Mouse (Mus musculus) v-Abl transformed pro-B cells (cell line): ENCODE data around the gene Dop1a.

Experiments
- in situ Hi-C, 2 experiments: fragments of 400-800 bp; cut with MboI; formaldehyde crosslinking; loops; one replicate each; pipeline ENCODE4 v1.15.1; 2025; ENCODE audit not compliant: unreplicated experiment in 2 of 2

Gene Dop1a

DNA sequence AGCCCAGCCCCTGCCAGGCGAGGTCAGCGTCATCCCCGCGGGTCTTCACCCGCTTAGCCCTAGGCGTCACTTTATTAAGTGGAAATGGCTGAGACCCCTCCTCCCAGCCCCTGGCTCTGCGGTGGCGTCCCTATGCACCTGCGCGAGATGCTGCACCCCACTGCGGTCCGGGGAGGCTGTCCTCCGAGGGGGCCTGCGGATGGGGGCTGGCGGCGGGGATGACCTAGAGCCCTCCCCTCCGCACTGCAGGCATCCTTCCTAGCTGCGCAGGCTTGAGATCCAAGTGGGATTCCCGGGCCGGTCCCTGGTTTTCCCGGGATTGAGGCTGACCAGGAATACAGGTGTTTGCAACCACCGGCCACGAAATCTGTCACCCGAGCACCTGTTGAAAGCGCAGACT is 105.2 kb downstream of the Dop1a start:
- in situ Hi-C loops: loop anchor here (5.0 kb wide), 2 partner anchors 105 to 795 kb away; partner anchors contain the start of gene Dop1a (in 2 of the 2)

DNA sequence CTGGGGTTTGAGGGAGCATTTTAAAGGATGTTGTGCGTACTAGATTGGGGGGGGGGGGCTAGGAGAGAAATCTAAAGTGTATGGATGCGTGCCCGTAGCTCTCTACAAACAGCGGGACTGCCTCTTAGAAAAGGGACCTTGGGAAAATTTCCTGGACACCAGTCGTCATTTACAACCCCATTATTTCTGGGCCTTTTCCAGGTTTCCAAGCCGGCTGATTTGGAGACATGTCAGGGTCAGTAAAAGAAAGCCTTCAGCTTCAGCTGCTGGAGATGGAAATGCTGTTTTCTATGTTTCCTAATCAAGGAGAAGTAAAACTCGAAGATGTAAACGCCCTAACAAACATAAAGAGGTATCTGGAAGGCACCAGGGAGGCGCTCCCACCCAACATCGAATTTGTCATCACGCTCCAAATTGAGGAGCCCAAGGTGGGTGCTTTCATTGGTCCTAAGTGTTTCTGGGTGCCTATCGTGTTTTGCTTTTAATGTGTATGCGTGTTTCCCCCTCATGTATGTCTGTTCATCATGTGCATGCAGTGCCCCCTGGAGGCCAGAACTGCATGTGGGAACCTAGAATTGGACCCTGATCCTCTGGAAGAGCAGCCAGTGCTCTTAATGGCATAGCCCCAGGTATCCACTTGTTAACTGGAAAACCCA is 105.8 kb downstream of the Dop1a start:
- in situ Hi-C loops: loop anchor here (5.0 kb wide), 2 partner anchors 105 to 795 kb away; partner anchors contain the start of gene Dop1a (in 2 of the 2)

- in situ Hi-C loops: loop anchor here (5.0 kb wide), 2 partner anchors 106 to 796 kb away; partner anchors contain the start of gene Dop1a (in 2 of the 2)
These were observed 106.8 kb downstream of the Dop1a start for GRCm38 (mm10) chr9:86573616-86574303.

DNA sequence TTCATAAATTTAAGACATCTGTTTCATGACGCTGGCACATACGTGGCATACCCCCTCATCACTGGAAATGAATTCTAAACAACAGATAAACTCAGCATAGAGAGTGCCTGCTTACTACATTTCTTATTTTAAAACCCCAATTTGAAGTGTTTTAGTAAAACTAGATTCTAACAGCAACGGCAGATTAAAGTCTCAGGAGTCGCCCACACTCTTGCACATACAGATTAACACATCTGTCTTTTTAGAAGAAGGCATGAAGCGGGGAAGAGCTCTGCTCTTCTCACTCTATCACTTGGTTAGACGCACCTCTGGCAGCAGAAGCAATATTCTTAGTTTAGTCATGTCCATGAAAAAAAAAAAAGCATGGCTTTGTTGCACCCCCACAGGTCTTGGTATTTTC is 108.2 kb downstream of the Dop1a start:
- in situ Hi-C loops: loop anchor here in 1 of 2 experiments (5.0 to 25.0 kb wide), 2 partner anchors 798 to 1662 kb away; no protein-coding TSS in a partner anchor

DNA sequence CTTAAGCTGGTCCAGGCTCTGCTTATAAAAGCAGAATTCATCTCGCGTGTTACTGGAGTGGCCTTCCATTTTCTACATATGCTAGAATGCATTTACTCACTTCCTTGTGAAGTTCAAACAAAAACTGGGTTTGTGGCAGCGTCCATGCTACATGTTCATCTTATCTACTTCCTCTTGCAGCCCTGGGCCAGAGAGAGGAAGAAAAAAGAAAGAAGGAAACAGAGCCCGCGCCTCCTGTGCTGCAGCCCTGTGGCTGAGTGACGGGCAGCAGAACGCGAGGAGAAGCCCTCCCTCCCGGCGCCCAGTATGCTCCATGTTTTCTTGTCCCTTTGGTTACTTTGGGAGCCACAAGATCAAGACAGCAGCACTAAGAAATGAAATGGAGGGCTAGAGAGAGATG is 112.7 kb downstream of the Dop1a start:
- in situ Hi-C loops: loop anchor here (5.0 to 25.0 kb wide), 3 partner anchors 802 to 1658 kb away; no protein-coding TSS in a partner anchor

- in situ Hi-C loops: loop anchor here (10.0 to 25.0 kb wide), 2 partner anchors 1641 to 1654 kb away; no protein-coding TSS in a partner anchor
These were observed 116.8 kb downstream of the Dop1a start for GRCm38 (mm10) chr9:86583740-86584139.

DNA sequence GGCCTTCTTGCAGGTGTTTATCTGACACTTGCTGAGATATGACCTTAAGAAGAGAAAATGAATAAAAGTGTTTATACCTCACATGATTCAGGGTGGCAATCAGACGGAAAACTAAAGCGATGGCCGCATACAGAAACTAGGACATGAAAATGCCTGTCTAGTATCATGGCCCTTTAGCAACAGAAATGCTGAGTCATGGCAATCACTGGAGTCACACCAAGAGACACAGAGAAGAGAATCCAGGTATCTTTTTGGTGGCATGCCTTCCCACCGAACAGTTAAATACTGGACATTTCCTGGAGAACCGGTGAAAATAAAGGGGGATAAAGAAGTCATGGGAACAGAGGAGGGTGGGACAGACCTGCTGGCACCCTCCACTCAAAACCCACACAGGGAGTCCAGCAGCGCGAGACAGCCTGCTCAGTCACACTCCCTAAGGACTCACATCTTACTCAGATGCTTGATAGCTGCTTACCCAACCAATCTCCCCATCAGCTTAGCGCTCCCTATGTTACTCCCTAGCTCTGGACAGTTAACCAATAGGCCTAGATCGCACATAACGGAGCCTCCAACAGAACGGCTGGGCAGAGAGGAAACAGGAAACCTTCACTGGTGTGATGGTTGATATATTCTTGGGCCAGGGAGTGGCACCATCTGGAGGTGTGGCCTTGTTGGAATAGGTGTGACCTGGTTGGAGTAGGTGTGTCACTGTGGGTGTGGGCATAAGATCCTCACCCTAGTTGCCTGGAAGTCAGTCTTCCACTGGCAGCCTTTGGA is 120.3 kb downstream of the Dop1a start:
- in situ Hi-C loops: loop anchor here (5.0 to 25.0 kb wide), 3 partner anchors 670 to 1650 kb away; partner anchors contain the start of gene Cep162 (in 1 of the 2)

DNA sequence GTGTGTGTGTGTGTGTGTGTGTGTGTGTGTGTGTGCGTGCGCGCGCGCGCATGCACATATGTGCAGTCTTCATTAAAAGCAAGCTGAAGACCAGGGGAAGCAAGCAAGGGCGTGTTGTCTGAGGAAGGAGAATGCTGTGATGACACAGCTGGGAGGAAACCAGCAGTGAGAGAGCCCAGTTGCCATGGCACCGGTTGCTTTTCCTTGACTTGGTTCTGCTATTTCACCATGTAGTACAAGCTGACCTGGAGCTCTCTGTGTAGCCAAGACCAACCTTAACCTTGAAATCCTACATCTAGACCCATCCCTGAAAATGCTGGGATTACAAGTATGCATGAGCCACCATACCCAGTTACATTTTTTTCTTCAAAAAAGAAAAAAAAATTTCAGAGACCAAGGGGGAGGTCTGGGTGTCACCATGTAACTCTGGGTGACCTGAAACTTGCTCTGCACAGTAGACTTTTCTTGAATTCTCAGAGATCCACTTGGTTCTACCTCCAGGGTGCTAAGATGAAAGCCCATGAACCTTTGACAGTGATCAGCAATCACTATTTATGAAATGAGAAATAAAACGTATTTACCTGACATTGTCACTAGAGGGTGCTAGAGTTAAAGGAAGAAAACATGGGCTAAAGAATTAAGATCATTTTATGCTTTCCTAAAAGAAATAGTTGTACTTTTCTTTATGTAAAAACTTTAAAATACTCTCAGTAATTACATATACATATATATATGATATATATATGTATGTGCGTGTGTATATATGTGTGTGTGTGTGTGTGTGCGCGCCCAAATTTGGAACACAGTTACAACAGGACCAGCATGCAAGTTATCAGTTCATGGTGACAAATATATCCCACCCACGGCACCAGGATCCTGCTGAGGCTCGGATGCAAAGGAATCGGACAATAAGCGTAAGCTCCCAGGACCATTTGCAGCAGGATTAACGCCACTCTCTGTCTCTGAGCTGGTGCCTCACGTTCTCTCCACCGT is 126.0 kb downstream of the Dop1a start:
- in situ Hi-C loops: loop anchor here (5.0 to 25.0 kb wide), 5 partner anchors 154 to 1644 kb away; partner anchors contain the start of gene Cyb5r4 (in 2 of the 2)

GRCm38 (mm10) chr9:86594357-86594767 is 127.4 kb downstream of the Dop1a start:
- in situ Hi-C loops: loop anchor here (5.0 to 25.0 kb wide), 5 partner anchors 153 to 1643 kb away; partner anchors contain the start of gene Cyb5r4 (in 2 of the 2)

DNA sequence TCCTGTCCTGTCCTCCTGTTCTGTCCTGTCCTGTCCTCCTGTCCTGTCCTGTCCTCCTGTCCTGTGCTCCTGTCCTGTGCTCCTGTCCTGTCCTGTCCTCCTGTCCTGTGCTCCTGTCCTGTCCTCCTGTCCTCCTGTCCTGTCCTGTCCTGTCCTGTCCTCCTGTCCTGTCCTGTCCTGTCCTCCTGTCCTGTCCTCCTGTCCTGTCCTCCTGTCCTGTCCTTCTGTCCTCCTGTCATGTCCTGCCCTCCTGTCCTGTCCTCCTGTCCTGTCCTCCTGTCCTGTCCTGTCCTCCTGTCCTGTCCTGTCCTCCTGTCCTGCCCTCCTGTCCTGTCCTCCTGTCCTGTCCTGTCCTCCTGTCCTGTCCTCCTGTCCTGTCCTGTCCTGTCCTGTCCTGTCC is 130.0 kb downstream of the Dop1a start:
- in situ Hi-C loops: loop anchor here (10.0 to 25.0 kb wide), 2 partner anchors 428 to 1640 kb away; partner anchors contain the start of gene Cyb5r4 (in 2 of the 2)

GRCm38 (mm10) chr9:86599723-86600303 is 132.9 kb downstream of the Dop1a start:
- in situ Hi-C loops: loop anchor here (10.0 to 25.0 kb wide), 2 partner anchors 425 to 1637 kb away; partner anchors contain the start of gene Cyb5r4 (in 2 of the 2)
